In genomic region chr5:45453451-45453850, GRCm38 (mm10) we compare ENCODE assay signal across 27 mouse cellular contexts. TPM values are rescaled to one million over a fixed set of nuclear protein-coding genes. Genes with fewer than 3 reads are reported as not detected.
DNase-seq lines count a peak whose midpoint lies in the region; ATAC-seq lines count a peak whose summit lies in the region.
"Had no signal": no experiment of that assay in that cellular context is flagged by ENCODE, and none has a peak within 500 bp of the region (broad histone marks: within the 10 kb centered on the region; RNA-seq: fewer than 3 reads in every experiment).

Clrn2 (plus strand) TSS chr5:45453751.

- H3K4me2 ChIP-seq in heart, embryonic 11.5 days: no peak within 1 kb of the TSS
- no peak within 1 kb of the TSS for H3K4me2 ChIP-seq in midbrain, embryonic 16.5 days (ENCODE audit: low read length)
- H3K4me2 ChIP-seq: embryonic facial prominence, embryonic 12.5 days; embryonic facial prominence, embryonic 15.5 days; forebrain, embryonic 12.5 days had no signal

- H3K27me3 ChIP-seq in heart, embryonic 11.5 days (ENCODE audit: control insufficient read depth, insufficient read depth, low read length): no peaks in the 10 kb centered on the region
- peaks cover 12% of the 10 kb centered on the region for H3K27me3 ChIP-seq in megakaryocyte, embryonic 14.5 days (replicated peaks)
- H3K27me3 ChIP-seq in midbrain, embryonic 16.5 days (ENCODE audit: control insufficient read depth, insufficient read depth, low read depth, low read length): no peaks in the 10 kb centered on the region
- H3K27me3 ChIP-seq: embryonic facial prominence, embryonic 12.5 days; embryonic facial prominence, embryonic 15.5 days had no signal

- H3K9me3 ChIP-seq in heart, embryonic 11.5 days (replicated peaks; ENCODE audit: control insufficient read depth, low read length): no peaks in the 10 kb centered on the region
- H3K9me3 ChIP-seq in megakaryocyte, embryonic 14.5 days: no peaks in the 10 kb centered on the region
- H3K9me3 ChIP-seq in midbrain, embryonic 16.5 days (replicated peaks; ENCODE audit: control insufficient read depth, low read length, poor library complexity, severe bottlenecking): no peaks in the 10 kb centered on the region
- H3K9me3 ChIP-seq: embryonic facial prominence, embryonic 12.5 days; embryonic facial prominence, embryonic 15.5 days; forebrain, embryonic 10.5 days; forebrain, embryonic 12.5 days had no signal

- H3K36me3 ChIP-seq in heart, embryonic 11.5 days (ENCODE audit: control insufficient read depth, insufficient read depth, low read length): no peaks in the 10 kb centered on the region
- H3K36me3 ChIP-seq in megakaryocyte, embryonic 14.5 days (replicated peaks; ENCODE audit: low read length): no peaks in the 10 kb centered on the region
- H3K36me3 ChIP-seq in midbrain, embryonic 16.5 days (ENCODE audit: control insufficient read depth, insufficient read depth, low read length): no peaks in the 10 kb centered on the region
- H3K36me3 ChIP-seq: embryonic facial prominence, embryonic 12.5 days; embryonic facial prominence, embryonic 15.5 days; forebrain, embryonic 10.5 days; forebrain, embryonic 12.5 days had no signal

- peaks cover 8% of the 10 kb centered on the region for H3K4me1 ChIP-seq in heart, embryonic 11.5 days (ENCODE audit: control insufficient read depth, insufficient read depth, low read length)
- peaks cover 22% of the 10 kb centered on the region for H3K4me1 ChIP-seq in megakaryocyte, embryonic 14.5 days
- H3K4me1 ChIP-seq in midbrain, embryonic 16.5 days (ENCODE audit: control insufficient read depth, insufficient read depth, low read length): peaks cover 10% of the 10 kb centered on the region

- ATAC-seq in heart, embryonic 11.5 days (replicated peaks; ENCODE audit: insufficient number of reproducible peaks, low FRiP score, low TSS enrichment): no peak
- ATAC-seq in megakaryocyte, adult 5-6 weeks (ENCODE audit: poor library complexity, severe bottlenecking): no peak
- ATAC-seq in midbrain, embryonic 16.5 days: no peak
- ATAC-seq: forebrain, embryonic 14.5 days; forebrain, embryonic 16.5 days had no signal

- WGBS in heart, embryonic 11.5 days (ENCODE audit: insufficient replicate concordance): 71% methylated on average over 6 of the region's 6 CpGs
- 71% methylated on average over 6 of the region's 6 CpGs for WGBS in midbrain, embryonic 16.5 days

- H3K4me3 ChIP-seq in heart, embryonic 11.5 days (ENCODE audit: low read depth, low read length): no peak within 1 kb of the TSS
- H3K4me3 ChIP-seq in megakaryocyte, embryonic 14.5 days (replicated peaks): peak within 1 kb of the TSS; percentile 44
- no peak within 1 kb of the TSS for H3K4me3 ChIP-seq in midbrain, embryonic 16.5 days (ENCODE audit: low read depth, low read length)
- H3K4me3 ChIP-seq: embryonic facial prominence, embryonic 12.5 days; embryonic facial prominence, embryonic 15.5 days; erythroblast, embryonic 14.5 days; forebrain, embryonic 10.5 days; forebrain, embryonic 12.5 days had no signal

- no peak within 1 kb of the TSS for H3K9ac ChIP-seq in heart, embryonic 11.5 days (ENCODE audit: low read depth, low read length)
- H3K9ac ChIP-seq in midbrain, embryonic 16.5 days (ENCODE audit: low read depth, low read length): no peak within 1 kb of the TSS
- H3K9ac ChIP-seq: embryonic facial prominence, embryonic 12.5 days; embryonic facial prominence, embryonic 15.5 days; forebrain, embryonic 12.5 days had no signal

- H3K27ac ChIP-seq in heart, embryonic 11.5 days (ENCODE audit: low read depth, low read length): no peak within 1 kb of the TSS
- H3K27ac ChIP-seq in midbrain, embryonic 16.5 days (ENCODE audit: low read length): no peak within 1 kb of the TSS
- H3K27ac ChIP-seq: embryonic facial prominence, embryonic 12.5 days; embryonic facial prominence, embryonic 15.5 days; forebrain, embryonic 10.5 days; forebrain, embryonic 12.5 days had no signal

- DNase-seq in heart, adult 11 months: peak; percentile 56
- DNase-seq: adrenal gland, adult 2 months; adrenal gland, postnatal 10 days; adrenal gland, postnatal 25 days; cerebellum, adult 11 months; cerebellum, adult 18-20 months; cerebellum, adult 8-10 months; cerebellum, adult 9-11 months; cerebellum, postnatal 14 days; cerebellum, postnatal 36 days; embryo, embryonic 11 days had no signal

RNA-seq across cellular contexts. Expression of gene Clrn2, which starts in this region (rescaled TPM):
- polyA plus RNA-seq in heart, embryonic 11.5 days (2014; fragmentation: Nextera tagmentation; extraction: Ambion mirVana): not detected in 2 replicates
- not detected in 2 replicates for polyA plus RNA-seq in megakaryocyte, embryonic 14.5 days (2012; ENCODE audit: insufficient read depth, low replicate concordance)
- total RNA-seq in megakaryocyte, adult 5-6 weeks (2015): not detected in 2 replicates
- not detected in 2 replicates for total RNA-seq in megakaryocyte, adult 5-6 weeks (2017)
- polyA plus RNA-seq in midbrain, embryonic 16.5 days (2015; fragmentation: Nextera tagmentation; extraction: Ambion mirVana): 0.33 TPM in 1 of 2 replicates, not detected in the other
- total RNA-seq: adrenal gland, adult 2 months; adrenal gland, postnatal 10 days; adrenal gland, postnatal 25 days; adrenal gland, postnatal 4 days; common myeloid progenitor, adult 5-6 weeks; ES-E14; MEL had no signal
- polyA plus RNA-seq: adrenal gland, adult 2 months; C2C12; embryonic facial prominence, embryonic 12.5 days; erythroblast, embryonic 14.5 days; forebrain, embryonic 12.5 days; forebrain, embryonic 14.5 days; forebrain, embryonic 16.5 days had no signal
